Mouse (Mus musculus) stomach, postnatal 0 days (tissue): ENCODE data around the gene Borcs6. TPM values are rescaled to one million over a fixed set of nuclear protein-coding genes. Genes with fewer than 3 reads are reported as not detected.

ENCODE experiments used
- ATAC-seq: fragments of 200-750 bp; cut with Nextera tagmentation; 2 replicates; pipeline ENCODE4 v1.8.0; 2017; ENCODE audit not compliant: low FRiP score, low TSS enrichment
- DNase-seq: peaks from one replicate; pipeline ENCODE4 v3.0.0-alpha.2; 2016; ENCODE audit warnings: low spot score
- H3K27ac ChIP-seq: fragments of 300-500 bp; sonication (generic); replicated peaks from 2 replicates; pipeline ENCODE4 v1.5.1; 2014; ENCODE audit warnings: mild to moderate bottlenecking, control low read depth
- H3K27me3 ChIP-seq: fragments of 300-500 bp; sonication (generic); 2 replicates; pipeline ENCODE4 v1.6.1; 2014; ENCODE audit warnings: low read length; ENCODE audit not compliant: control insufficient read depth, insufficient read depth
- H3K36me3 ChIP-seq: fragments of 300-500 bp; sonication (generic); 2 replicates; pipeline ENCODE4 v1.6.1; 2014; ENCODE audit warnings: low read length, mixed read lengths; ENCODE audit not compliant: control insufficient read depth, insufficient read depth
- H3K4me1 ChIP-seq: fragments of 300-500 bp; sonication (generic); replicated peaks from 2 replicates; pipeline ENCODE4 v1.6.1; 2014; ENCODE audit warnings: antibody characterized with exemption; ENCODE audit not compliant: control insufficient read depth, insufficient read depth
- H3K4me2 ChIP-seq: fragments of 300-500 bp; sonication (generic); replicated peaks from 2 replicates; pipeline ENCODE4 v1.6.1; 2014; ENCODE audit warnings: low read depth, mild to moderate bottlenecking, control low read depth, moderate library complexity
- H3K4me3 ChIP-seq: fragments of 300-500 bp; sonication (generic); 2 replicates; pipeline ENCODE4 v1.5.1; 2014; ENCODE audit warnings: low read depth, low read length, control low read depth
- H3K9ac ChIP-seq: fragments of 300-500 bp; sonication (generic); 2 replicates; pipeline ENCODE4 v1.6.1; 2014; ENCODE audit warnings: mild to moderate bottlenecking, low read length, control low read depth, mixed read lengths
- H3K9me3 ChIP-seq: fragments of 300-500 bp; sonication (generic); 2 replicates; pipeline ENCODE4 v1.6.1; 2016; ENCODE audit warnings: low read length; ENCODE audit not compliant: control insufficient read depth
- CTCF ChIP-seq: IDR thresholded peaks from 2 replicates; pipeline ENCODE4 v1.5.1; 2016; ENCODE audit warnings: antibody characterized with exemption, low read depth, mild to moderate bottlenecking, moderate library complexity
- EP300 ChIP-seq: optimal IDR thresholded peaks from 2 replicates; pipeline ENCODE3; 2016; ENCODE audit warnings: antibody characterized with exemption
- WGBS: fragments of 180-500 bp; shearing (Covaris S2); extraction: QIAGEN DNeasy Blood & Tissue Kit; methylation state at CpG from one replicate; pipeline ENCODE4 v1.1.7; 2014; 5-methylcytosine and 5-hydroxymethylcytosine counted together
- polyA plus RNA-seq: library from polyadenylated mRNA; unstranded; fragments of >200 nt; fragmentation: Nextera tagmentation; extraction: Ambion mirVana; gene quantifications from 2 replicates; pipeline ENCODE4 v1.2.1, GENCODE M21; 2015

Gene Borcs6
- polyA plus RNA-seq, 1 experiment from 2014 or later = 14.6 TPM

- Histone ChIP-seq H3K27me3 (no peaks in the 10 kb centered on the region), H3K4me2 (peak overlapping the region; percentile 63), H3K27ac (peak overlapping the region; percentile 88), H3K4me3 (peak overlapping the region; percentile 61), H3K4me1 (no peaks in the 10 kb centered on the region), H3K9me3 (no peaks in the 10 kb centered on the region), H3K9ac (peak overlapping the region; percentile 61), H3K36me3 (no peaks in the 10 kb centered on the region; the same call in 1 of the 2 replicates)
- TF ChIP-seq EP300 = no peak
- TF ChIP-seq CTCF = no peak
- DNase-seq (no peak), ATAC-seq (no peak)
- 61% methylated on average over 3 of the region's 3 CpGs for WGBS
Measured at GRCm38 (mm10) chr11:69016755-69017154, 42.8 kb upstream of the Borcs6 start.

DNA sequence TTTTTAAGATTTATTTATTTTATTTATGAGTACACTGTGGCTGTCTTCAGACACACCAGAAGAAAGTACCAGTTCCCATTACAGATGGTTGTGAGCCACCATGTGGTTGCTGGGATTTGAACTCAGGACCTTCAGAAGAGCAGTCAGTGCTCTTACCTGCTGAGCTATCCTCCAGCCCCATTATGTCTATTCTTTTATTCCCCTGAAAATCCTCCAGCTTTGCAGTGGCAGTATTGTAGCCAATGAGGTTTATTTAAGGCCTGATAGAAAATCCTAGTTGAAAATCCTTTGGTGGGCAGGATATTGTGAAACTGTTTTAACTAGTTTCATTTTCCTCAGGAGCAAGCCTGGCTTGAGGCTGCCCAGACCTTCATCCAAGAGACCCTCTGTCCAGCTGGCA, 38.8 kb upstream of the Borcs6 start:
- H3K4me2 ChIP-seq = no peak overlapping the region
- ATAC-seq = no peak
- no peaks in the 10 kb centered on the region for H3K4me1 ChIP-seq
- DNase-seq = no peak
- no peaks in the 10 kb centered on the region for H3K27me3 ChIP-seq
- H3K4me3 ChIP-seq = no peak overlapping the region
- H3K9me3 ChIP-seq = no peaks in the 10 kb centered on the region
- H3K9ac ChIP-seq = no peak overlapping the region
- peaks cover 25% of the 10 kb centered on the region for H3K36me3 ChIP-seq
- H3K27ac ChIP-seq = no peak overlapping the region
- TF ChIP-seq CTCF = no peak
- no peak for TF ChIP-seq EP300

- TF ChIP-seq EP300 = no peak
- TF ChIP-seq CTCF = no peak
- 95% methylated on average over 3 of the region's 3 CpGs for WGBS
- Histone ChIP-seq H3K27ac (no peak overlapping the region), H3K9ac (no peak overlapping the region), H3K4me2 (no peak overlapping the region), H3K36me3 (peaks cover 49% of the 10 kb centered on the region), H3K27me3 (no peaks in the 10 kb centered on the region), H3K9me3 (no peaks in the 10 kb centered on the region), H3K4me1 (no peaks in the 10 kb centered on the region), H3K4me3 (no peak overlapping the region)
- no peak for DNase-seq
- ATAC-seq = no peak
Measured at GRCm38 (mm10) chr11:69026562-69026961, 33.0 kb upstream of the Borcs6 start.

DNA sequence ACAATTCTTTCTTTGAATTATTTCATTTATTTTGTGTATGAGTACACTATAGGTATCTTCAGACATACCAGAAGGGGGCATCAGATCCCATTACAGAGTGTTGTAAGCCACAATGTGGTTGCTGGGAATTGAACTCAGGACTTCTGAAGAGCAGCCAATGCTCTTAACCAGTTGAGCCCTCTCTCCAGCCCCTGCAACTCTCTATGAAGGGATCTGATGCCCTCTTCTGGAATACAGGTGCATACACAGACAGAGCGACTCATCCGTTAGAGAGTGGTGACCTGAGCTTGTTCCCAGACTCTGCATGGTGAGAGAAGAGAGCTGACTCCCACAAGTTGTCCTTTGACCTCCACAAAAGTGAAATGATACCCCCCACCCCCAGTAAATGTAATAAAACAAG, 30.7 kb upstream of the Borcs6 start:
- no peaks in the 10 kb centered on the region for H3K4me1 ChIP-seq
- H3K36me3 ChIP-seq = peaks cover 39% of the 10 kb centered on the region
- H3K9ac ChIP-seq = no peak overlapping the region
- no peak for DNase-seq
- no peak overlapping the region for H3K27ac ChIP-seq
- no peaks in the 10 kb centered on the region for H3K27me3 ChIP-seq
- ATAC-seq = no peak
- H3K9me3 ChIP-seq = no peaks in the 10 kb centered on the region
- no peak overlapping the region for H3K4me2 ChIP-seq
- 72% methylated on average over 2 of the region's 2 CpGs for WGBS
- TF ChIP-seq CTCF (peak; percentile 64), EP300 (no peak)
- H3K4me3 ChIP-seq = no peak overlapping the region

- no peak for DNase-seq
- no peaks in the 10 kb centered on the region for H3K27me3 ChIP-seq
- WGBS = 70% methylated on average over 9 of the region's 9 CpGs
- no peaks in the 10 kb centered on the region; the same call in 1 of the 2 replicates for H3K4me1 ChIP-seq
- peaks cover 23% of the 10 kb centered on the region for H3K36me3 ChIP-seq
- H3K4me3 ChIP-seq = no peak overlapping the region
- no peak overlapping the region for H3K9ac ChIP-seq
- H3K4me2 ChIP-seq = no peak overlapping the region
- TF ChIP-seq CTCF = no peak
- no peak for TF ChIP-seq EP300
- H3K27ac ChIP-seq = no peak overlapping the region
- H3K9me3 ChIP-seq = no peaks in the 10 kb centered on the region
- no peak for ATAC-seq
Measured at GRCm38 (mm10) chr11:69033552-69033951, 26.0 kb upstream of the Borcs6 start.

GRCm38 (mm10) chr11:69034585-69034984, 24.9 kb upstream of the Borcs6 start:
- ATAC-seq = no peak

More at GRCm38 (mm10) chr11:69034585-69034984, 24.9 kb upstream of the Borcs6 start:
- Histone ChIP-seq H3K27ac (no peak overlapping the region), H3K9me3 (no peaks in the 10 kb centered on the region), H3K27me3 (no peaks in the 10 kb centered on the region), H3K9ac (no peak overlapping the region), H3K4me1 (no peaks in the 10 kb centered on the region; the same call in 1 of the 2 replicates), H3K4me3 (no peak overlapping the region), H3K36me3 (peaks cover 19% of the 10 kb centered on the region), H3K4me2 (no peak overlapping the region)
- DNase-seq = no peak
- no peak for TF ChIP-seq EP300
- TF ChIP-seq CTCF = no peak
- WGBS = 89% methylated on average over 3 of the region's 3 CpGs
